Mouse (Mus musculus): ENCODE results near the gene Chrne.

GRCm38 (mm10) chr11:70638714-70639278, 19.8 kb upstream of the Chrne start, which contains the start of gene Gp1ba:
- no peak for TF ChIP-seq CTCF (IDR thresholded peaks at IDR 0.05; ENCODE audit: low read depth)
- no peak for TF ChIP-seq EP300 (optimal IDR thresholded peaks at IDR 0.05)

Measured in stomach, postnatal 0 days (tissue).